Mouse (Mus musculus): ENCODE measurements around the gene Efna4.

The Efna4 gene

GRCm38 (mm10) chr3:89328623-89329022 is 9.2 kb downstream of the Efna4 start:
- DNase-seq, result no peak

DNA sequence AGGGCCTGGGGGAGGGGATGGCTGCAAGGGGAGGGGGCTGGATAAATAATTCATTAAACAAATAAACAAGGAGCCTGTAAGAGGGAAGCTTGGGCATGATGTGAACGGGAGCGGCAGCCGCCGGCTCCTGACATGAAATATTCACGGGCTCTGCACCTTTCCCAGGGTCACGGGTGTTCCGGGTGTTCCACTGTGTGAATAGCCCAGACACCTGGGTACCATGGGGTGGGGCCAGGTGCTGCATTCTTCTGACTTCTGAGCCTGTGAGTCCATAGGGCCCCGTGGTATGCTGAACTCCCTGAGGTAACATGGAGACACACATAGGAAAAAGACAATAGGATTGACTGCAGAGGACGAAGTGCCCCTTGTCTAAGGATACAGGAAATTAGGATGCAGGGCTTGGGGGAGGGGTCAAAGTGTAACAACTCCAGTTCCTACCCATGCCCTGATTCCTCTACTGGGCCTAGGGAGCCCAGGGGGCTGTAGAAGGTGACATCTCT is 10.4 kb downstream of the Efna4 start:
- DNase-seq, result no peak

DNA sequence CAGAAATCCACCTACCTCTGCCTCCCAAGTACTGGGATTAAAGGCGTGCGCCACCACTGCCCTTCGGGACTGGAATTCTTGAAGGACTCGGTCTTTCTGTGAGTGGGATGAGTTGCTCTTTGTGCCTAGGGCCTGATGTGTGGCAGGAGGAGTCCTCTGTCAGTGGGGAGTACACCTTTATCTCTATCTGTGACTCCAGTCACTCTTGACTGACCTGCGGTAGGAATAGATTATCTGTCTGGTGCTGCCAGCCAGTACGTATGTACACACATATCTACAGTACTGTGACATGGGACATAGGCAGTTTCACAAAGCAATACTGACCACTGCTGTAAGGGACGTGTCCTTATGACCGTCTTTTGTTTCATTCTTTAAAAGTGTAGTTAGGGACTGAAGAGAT is 11.9 kb downstream of the Efna4 start:
- no peak for DNase-seq

DNA sequence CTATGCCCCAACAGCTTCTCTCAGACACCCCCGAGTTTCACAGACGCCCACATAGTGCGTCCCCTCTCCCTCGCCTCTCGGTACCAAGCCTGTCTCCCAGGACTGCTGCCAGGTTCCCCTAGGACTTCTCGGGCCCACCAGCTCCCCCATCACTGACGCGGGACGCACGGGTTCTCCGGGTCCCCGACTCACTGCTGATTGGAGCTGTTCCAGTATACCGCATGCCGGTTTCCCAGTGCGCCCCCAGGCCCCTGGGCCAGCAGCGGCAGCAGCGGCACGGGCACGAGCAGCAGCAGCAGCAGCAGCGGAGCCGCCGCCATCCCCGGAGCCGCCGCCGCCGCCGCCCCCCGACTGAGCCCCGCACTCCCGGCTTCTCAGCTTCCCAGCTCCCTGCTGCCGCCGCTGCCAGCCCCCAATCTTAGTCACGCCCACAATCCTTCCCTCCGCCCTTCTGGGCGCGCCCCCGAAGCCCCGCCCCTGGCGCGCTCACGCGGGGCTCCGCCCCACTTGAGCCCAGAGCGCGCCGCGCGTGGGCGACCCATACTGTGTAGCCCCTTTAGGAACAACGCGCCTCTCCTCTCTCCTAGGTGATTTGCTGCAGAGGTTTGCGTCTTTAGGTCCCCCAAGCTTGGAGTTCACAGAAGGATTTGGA is 15.2 kb downstream of the Efna4 start, which contains the start of gene Efna3:
TSS of gene Efna3 (minus strand) at position 452 of the 652 bp plus-strand sequence.
- peak in 1 of 2 experiments; percentile 36 for DNase-seq

- DNase-seq, result no peak
These were observed 15.7 kb downstream of the Efna4 start for GRCm38 (mm10) chr3:89322131-89322500.

DNA sequence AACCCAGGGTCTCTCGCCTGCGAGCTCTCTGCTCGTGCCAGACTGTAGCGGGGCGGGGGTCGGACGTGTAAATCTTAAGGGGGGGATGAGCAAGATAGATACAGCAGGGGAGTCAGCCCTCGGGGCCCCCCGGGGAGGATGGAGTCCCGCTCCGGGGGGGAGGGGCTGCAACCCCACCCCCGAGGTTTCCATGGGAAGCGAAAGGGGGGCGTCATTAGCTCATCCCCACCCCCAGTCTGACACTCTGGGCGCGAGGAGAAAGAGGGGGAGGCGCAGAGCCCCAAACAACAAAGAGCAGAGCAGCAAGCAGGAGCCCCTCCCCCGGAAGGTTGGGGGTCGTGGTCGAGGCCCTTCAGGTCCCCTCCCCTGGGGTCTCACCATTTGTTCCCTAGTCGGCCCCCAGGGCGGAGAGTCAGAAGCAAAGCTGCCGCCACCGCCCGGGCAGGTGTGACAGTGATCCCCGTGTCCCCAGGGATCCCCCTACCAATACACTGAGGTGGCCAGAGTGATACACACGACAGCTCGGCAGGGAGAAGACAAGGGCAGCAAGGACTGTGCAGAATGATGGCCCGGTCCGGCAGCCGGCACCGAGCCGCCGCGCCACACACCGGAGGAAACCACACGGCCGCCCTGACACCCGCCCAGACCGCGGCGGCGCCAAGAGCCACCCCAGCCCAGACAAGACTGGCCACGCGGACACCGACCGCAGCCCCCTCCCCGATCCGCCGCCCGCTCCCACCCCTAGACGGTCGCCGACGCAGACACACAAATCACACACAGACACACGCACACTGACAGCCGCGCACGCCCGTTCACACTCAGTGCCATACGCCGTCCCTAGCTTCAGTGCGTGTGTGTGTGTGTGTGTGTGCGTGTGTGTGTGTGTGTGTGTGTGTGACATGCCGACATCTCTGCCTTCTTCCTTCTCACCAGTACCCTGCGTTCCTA is 16.4 kb downstream of the Efna4 start:
- no peak for DNase-seq

GRCm38 (mm10) chr3:89320581-89321182 is 17.1 kb downstream of the Efna4 start:
- peak in 1 of 2 experiments; percentile 34 for DNase-seq

DNA sequence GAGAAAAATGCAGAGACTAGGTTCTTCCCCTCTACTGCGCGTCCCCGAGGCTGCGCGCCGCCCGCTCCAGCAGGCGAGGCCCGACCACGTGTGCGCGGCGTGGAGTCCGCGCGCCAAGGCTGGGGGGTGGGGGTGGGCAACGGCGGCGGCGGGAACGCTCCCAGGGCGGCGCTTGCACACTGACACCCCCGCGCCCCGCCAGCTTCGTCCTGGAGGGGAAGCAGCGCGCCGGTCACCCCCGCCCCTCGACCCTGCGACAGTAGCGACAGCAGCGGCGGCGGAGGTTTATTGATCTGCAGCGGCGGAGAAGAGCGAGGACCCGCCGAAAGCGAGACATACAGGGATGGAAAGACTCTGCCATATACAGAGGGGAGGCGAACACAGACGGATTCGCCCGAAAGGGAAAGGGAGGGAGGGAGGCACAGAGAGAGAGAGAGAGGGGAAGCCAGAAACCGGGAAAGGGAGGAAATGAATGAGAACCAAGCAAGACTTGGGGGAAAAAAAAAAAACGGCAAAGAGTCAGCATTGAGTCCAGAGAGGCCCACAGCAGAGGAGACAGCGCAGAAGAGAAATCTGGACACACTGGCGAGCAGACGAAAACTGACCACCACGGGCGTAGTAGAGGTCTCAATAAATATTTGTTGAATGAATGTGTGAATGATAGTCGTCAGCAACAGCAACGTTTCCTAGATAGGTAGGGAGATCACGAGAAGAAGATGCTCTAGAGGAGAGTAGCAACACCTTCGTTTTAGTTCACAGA is 18.1 kb downstream of the Efna4 start:
- no peak for DNase-seq

DNA sequence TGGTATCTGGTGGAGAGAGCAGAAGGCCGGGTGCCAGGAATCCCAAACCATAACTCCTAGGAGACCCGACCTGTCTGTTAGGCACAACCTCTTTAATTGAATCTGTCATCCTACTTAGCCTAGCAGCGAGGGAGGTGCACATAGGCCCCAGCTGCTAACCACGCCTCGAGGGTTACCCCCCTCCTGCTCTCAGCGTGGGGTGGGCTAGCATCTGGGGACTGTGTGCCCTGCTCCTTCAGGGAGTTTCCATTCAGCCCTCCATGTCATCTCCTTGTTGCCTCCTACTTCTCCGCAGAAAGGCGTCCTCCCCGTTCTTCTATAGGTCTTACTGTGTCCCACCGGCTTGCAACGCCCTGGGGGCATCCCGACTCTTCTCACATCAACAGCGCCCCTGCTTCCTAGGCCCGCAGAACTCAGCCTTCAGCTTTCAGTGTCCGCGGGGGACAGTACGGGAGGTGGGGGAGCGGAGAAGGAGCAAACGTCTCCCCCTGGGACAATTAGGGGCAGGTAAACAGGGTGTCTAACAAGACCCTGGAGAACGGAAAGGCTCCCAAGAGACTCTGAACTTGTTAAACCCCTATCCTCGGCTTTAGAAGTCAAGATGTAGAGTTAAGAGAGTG is 18.7 kb downstream of the Efna4 start:
- no peak for DNase-seq

DNA sequence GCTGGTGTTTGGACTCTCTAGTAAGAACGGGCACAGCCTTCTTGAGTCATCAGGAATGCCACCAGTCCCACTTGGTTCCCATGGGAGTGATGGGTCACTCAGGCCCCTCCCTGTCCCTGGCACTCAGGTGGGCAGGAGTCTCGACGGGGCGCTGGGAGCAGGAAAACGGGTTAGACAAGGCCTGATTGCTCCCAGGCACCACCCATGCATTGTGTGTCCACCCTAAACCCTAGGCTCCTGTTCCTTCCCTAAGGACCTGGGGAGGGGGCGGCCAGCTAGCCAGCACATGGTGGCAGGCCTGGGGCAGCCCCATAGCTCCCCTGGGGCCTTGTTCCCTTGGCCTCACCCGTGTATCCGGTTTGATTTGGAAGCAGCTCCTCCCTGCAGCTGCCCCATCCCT is 19.5 kb downstream of the Efna4 start:
- DNase-seq, result no peak

DNA sequence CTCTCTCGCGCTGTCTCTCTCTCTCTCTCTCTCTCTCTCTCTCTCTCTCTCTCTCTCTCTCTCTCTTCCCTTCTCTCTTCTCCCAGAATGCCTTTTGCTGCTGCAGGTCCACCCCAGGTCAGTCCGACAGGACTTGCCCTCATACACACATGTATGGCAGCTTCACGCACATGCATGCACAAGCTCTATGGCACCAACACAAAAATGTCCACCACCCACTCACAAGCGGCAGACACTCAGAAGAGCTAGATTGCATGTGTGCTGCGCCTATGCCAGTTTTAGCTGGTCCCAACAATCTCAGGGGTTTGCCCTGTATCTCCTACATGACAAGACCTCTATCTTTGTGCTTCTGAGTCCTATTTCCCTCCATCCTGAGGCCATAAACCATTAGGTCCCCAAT is 20.6 kb downstream of the Efna4 start:
- no peak for DNase-seq

- DNase-seq, result peak; percentile 45 to 59
These were observed 21.0 kb downstream of the Efna4 start for GRCm38 (mm10) chr3:89316833-89317232.

DNA sequence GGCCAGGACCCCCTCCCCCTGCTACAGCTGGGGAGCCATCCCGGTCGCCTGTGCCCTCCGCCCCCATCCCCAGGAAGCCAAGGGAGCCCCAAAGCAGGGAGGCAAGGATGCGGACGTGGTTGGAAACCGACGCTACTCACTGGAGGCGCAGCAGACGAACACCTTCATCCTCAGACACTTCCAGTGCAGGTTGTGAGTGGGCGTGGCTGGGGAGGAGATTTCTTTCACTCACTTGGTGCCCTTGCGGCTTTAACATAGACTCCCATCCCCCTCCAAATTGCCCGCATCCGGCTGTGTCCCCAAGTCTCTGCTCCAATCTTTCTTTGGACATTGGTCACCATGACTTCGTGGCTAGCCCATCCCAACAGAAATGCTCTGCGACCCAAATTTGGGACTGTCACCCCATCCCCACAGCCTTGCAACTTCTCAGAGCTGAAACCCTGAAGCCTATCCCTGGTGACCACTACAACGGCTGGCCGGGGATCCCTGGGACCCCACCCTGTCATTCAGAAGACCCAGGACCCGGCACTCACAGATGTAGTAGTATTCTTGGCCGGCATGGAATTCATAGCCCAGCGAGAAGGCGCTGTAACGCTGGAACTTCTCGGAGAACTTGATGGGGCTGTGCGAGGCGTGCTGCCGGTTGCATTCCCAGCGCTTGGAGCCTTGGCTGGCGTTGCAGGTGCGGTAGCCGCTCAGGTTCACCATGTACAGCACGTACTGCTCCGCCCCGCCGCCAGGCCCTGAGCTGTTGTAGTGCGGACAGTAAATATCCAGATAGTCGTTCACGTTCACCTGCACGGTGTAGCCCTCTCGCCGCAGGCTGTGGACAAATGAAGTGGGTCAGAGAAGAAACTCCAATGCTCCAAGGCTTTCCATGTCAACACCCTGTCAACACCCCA is 21.6 kb downstream of the Efna4 start:
- DNase-seq, result peak in 1 of 2 experiments; percentile 24

DNA sequence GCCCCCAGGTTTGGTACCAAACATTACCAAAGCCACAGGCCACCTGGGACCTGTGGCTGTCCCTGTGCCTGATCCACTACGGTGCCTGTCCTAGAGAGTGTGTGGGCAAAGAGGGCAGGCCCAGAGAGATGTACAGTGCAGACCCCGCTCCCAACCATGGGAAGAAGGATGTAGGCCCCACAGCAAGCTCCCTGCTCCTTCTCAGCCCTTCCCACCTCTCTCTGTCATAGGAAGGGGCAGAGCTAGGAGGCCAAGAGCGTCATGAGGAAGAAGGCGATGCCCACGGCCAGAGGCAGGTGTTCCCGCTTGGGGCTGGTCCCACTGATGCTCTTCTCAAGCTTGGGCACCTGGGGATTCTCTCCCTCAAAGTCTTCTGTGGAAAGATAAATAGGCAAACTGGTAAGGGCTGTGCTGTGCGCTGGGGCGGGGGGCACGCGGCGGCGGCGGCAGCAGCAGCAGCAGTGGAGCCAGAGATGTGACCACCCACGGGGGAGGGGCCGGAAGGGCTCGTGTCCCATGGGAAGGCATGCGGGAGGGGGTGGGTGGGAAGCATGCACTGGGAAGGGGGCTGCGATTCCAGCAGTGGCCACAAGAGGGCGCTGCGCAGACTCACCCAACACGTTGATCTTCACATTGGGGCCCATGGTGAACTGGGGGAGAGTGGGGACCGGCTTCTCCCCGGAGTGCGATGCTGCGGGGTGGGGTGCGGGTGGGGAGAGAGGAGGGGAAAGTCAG is 22.5 kb downstream of the Efna4 start:
- DNase-seq, result peak in 1 of 2 experiments; percentile 37

DNA sequence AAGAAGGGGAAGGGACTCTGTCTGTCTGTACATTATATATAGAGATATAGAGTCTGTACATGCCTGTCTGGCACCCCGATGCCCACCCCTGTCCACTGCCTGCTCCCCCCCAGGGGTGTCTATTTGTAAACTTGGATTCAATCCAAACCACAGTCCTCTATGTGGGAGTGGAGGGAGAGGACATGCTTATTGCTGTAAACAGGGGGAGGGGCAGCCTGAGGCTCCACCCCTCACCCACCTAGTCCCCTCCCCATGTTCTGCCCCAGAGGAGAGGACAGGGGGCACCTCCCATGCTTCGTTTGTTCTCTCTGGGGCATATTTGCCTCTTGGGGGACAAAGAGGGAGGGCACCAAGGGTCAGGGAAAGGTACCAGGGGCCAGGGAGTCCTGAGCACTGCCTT is 23.0 kb downstream of the Efna4 start:
- no peak for DNase-seq

- no peak for DNase-seq
These were observed 23.5 kb downstream of the Efna4 start for GRCm38 (mm10) chr3:89314340-89314739.

GRCm38 (mm10) chr3:89308089-89308488 is 29.7 kb downstream of the Efna4 start:
- DNase-seq, result no peak

DNA sequence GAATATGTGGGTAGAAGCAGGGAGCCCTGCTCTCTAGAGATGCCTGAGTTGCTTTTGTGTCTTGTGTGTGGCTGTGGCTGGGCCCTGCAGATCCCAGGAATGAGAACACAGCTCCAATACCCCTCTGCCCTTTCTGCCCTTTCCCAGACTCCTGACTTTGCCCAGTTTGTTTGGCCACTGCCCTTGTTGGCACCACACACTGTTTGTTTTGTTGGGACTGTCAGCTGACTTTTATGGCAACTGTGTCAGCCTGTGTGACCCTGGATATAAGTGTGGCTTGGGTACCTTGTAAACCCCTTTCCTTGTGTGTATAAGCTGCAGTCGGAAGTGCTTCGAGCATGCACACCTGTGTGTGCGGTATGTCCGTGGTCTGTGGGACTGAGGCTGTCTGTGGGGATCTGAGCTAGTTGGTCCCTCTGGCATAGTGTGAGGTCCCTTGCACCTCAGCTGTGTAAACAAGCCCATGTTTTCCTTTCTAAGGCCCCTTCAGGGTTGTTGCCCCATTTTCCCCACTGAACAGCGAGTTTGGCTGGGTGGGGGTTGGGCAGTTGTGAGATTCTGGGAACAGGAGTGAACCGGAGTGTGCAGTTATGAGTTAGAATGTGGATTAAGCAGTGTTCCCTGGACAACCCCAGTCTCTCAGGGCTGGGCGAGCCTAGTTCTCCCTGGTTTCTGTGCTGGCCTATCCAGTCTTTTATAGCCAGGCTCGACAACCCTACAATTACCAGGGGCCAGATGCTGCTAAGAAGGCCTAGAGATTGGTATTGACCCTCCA is 32.1 kb downstream of the Efna4 start:
- no peak for DNase-seq

- no peak for DNase-seq
These were observed 32.7 kb downstream of the Efna4 start for GRCm38 (mm10) chr3:89305105-89305504.

DNA sequence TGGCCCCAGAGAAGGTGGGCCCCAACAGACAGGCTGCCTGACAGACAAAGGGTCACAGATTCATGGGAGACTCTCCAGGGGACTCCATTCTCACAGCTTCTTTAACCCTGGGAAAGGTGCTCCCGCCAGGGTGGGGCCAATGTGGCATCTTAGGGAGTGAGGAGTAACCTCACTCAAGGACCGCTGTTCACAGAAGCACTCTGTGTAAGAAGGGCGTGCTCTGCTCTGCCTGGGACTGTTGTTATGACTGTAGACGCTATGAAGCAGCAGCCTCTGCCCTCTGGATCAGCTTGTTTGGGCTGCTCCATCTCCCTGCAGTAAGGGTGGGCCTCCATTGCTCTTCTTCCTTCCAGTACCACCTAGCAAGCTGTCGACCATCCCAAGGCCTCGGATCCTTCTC is 33.4 kb downstream of the Efna4 start:
- no peak for DNase-seq
